Mouse (Mus musculus): ENCODE measurements around the gene Srbd1. TPM values are rescaled to one million over a fixed set of nuclear protein-coding genes. Genes with fewer than 3 reads are reported as not detected.

Gene Srbd1
- polyA plus RNA-seq, 1 experiment from 2014 or later: 12.6 TPM

- 82% methylated on average over 12 of the region's 12 CpGs for WGBS
- Histone ChIP-seq H3K9me3 (ENCODE audit: control insufficient read depth, low read length) (no peaks in the 10 kb centered on the region), H3K4me1 (replicated peaks; ENCODE audit: control insufficient read depth, insufficient read depth, low read length) (peaks cover 1% of the 10 kb centered on the region; the same call in 1 of the 2 replicates)
Observed at GRCm38 (mm10) chr17:86035146-86035545, 109.8 kb downstream of the Srbd1 start.

GRCm38 (mm10) chr17:86034641-86035040 lies 110.3 kb downstream of the Srbd1 start:
- H3K36me3 ChIP-seq (ENCODE audit: control insufficient read depth, insufficient read depth, low read length): no peaks in the 10 kb centered on the region
- H3K4me3 ChIP-seq (ENCODE audit: low read depth, low read length): no peak overlapping the region
- H3K9ac ChIP-seq (ENCODE audit: low read length): no peak overlapping the region
- no peak overlapping the region for H3K4me2 ChIP-seq (ENCODE audit: low read depth, low read length, severe bottlenecking)
- H3K27ac ChIP-seq (ENCODE audit: low read depth, low read length): no peak overlapping the region
- ATAC-seq (replicated peaks; ENCODE audit: low FRiP score) (no peak), DNase-seq (ENCODE audit: low spot score) (no peak)
- no peaks in the 10 kb centered on the region for H3K27me3 ChIP-seq (ENCODE audit: control insufficient read depth, insufficient read depth, low read length)
- H3K9me3 ChIP-seq (ENCODE audit: control insufficient read depth, low read length): no peaks in the 10 kb centered on the region
- 88% methylated on average over 6 of the region's 6 CpGs for WGBS
- H3K4me1 ChIP-seq (replicated peaks; ENCODE audit: control insufficient read depth, insufficient read depth, low read length): no peaks in the 10 kb centered on the region; the same call in 1 of the 2 replicates

More at GRCm38 (mm10) chr17:86035146-86035545, 109.8 kb downstream of the Srbd1 start:
- Histone ChIP-seq H3K9ac (ENCODE audit: low read length) (no peak overlapping the region), H3K27me3 (ENCODE audit: control insufficient read depth, insufficient read depth, low read length) (no peaks in the 10 kb centered on the region), H3K27ac (ENCODE audit: low read depth, low read length) (no peak overlapping the region), H3K4me3 (ENCODE audit: low read depth, low read length) (no peak overlapping the region), H3K4me2 (ENCODE audit: low read depth, low read length, severe bottlenecking) (no peak overlapping the region), H3K36me3 (ENCODE audit: control insufficient read depth, insufficient read depth, low read length) (no peaks in the 10 kb centered on the region)
- ATAC-seq (replicated peaks; ENCODE audit: low FRiP score) (no peak), DNase-seq (ENCODE audit: low spot score) (no peak)

GRCm38 (mm10) chr17:86032113-86032714 lies 112.8 kb downstream of the Srbd1 start:
- Histone ChIP-seq H3K4me2 (ENCODE audit: low read depth, low read length, severe bottlenecking) (no peak overlapping the region), H3K9ac (ENCODE audit: low read length) (no peak overlapping the region), H3K27me3 (ENCODE audit: control insufficient read depth, insufficient read depth, low read length) (no peaks in the 10 kb centered on the region), H3K27ac (ENCODE audit: low read depth, low read length) (no peak overlapping the region), H3K36me3 (ENCODE audit: control insufficient read depth, insufficient read depth, low read length) (no peaks in the 10 kb centered on the region), H3K4me1 (replicated peaks; ENCODE audit: control insufficient read depth, insufficient read depth, low read length) (no peaks in the 10 kb centered on the region), H3K9me3 (ENCODE audit: control insufficient read depth, low read length) (no peaks in the 10 kb centered on the region), H3K4me3 (ENCODE audit: low read depth, low read length) (no peak overlapping the region)
- WGBS: 76% methylated on average over 3 of the region's 3 CpGs
- ATAC-seq (replicated peaks; ENCODE audit: low FRiP score) (no peak), DNase-seq (ENCODE audit: low spot score) (no peak)

- Histone ChIP-seq H3K4me2 (ENCODE audit: low read depth, low read length, severe bottlenecking) (no peak overlapping the region), H3K4me1 (replicated peaks; ENCODE audit: control insufficient read depth, insufficient read depth, low read length) (no peaks in the 10 kb centered on the region), H3K36me3 (ENCODE audit: control insufficient read depth, insufficient read depth, low read length) (no peaks in the 10 kb centered on the region), H3K9ac (ENCODE audit: low read length) (no peak overlapping the region), H3K27ac (ENCODE audit: low read depth, low read length) (no peak overlapping the region), H3K27me3 (ENCODE audit: control insufficient read depth, insufficient read depth, low read length) (no peaks in the 10 kb centered on the region), H3K4me3 (ENCODE audit: low read depth, low read length) (no peak overlapping the region), H3K9me3 (ENCODE audit: control insufficient read depth, low read length) (no peaks in the 10 kb centered on the region)
- ATAC-seq (replicated peaks; ENCODE audit: low FRiP score) (no peak), DNase-seq (ENCODE audit: low spot score) (no peak)
- WGBS: 58% methylated on average over 4 of the region's 4 CpGs
Observed at GRCm38 (mm10) chr17:86030016-86030415, 115.0 kb downstream of the Srbd1 start.

- Histone ChIP-seq H3K4me1 (replicated peaks; ENCODE audit: control insufficient read depth, insufficient read depth, low read length) (no peaks in the 10 kb centered on the region), H3K36me3 (ENCODE audit: control insufficient read depth, insufficient read depth, low read length) (no peaks in the 10 kb centered on the region), H3K9me3 (ENCODE audit: control insufficient read depth, low read length) (no peaks in the 10 kb centered on the region), H3K9ac (ENCODE audit: low read length) (no peak overlapping the region), H3K27me3 (ENCODE audit: control insufficient read depth, insufficient read depth, low read length) (no peaks in the 10 kb centered on the region), H3K27ac (ENCODE audit: low read depth, low read length) (no peak overlapping the region), H3K4me3 (ENCODE audit: low read depth, low read length) (no peak overlapping the region), H3K4me2 (ENCODE audit: low read depth, low read length, severe bottlenecking) (no peak overlapping the region)
- WGBS: 96% methylated on average over 1 of the region's 1 CpGs
- DNase-seq (ENCODE audit: low spot score): no peak
- no peak for ATAC-seq (replicated peaks; ENCODE audit: low FRiP score)
Observed at GRCm38 (mm10) chr17:86029175-86029574, 115.8 kb downstream of the Srbd1 start.

- no peak overlapping the region for H3K27ac ChIP-seq (ENCODE audit: low read depth, low read length)
- no peaks in the 10 kb centered on the region for H3K27me3 ChIP-seq (ENCODE audit: control insufficient read depth, insufficient read depth, low read length)
- H3K9ac ChIP-seq (ENCODE audit: low read length): no peak overlapping the region
- no peak overlapping the region for H3K4me2 ChIP-seq (ENCODE audit: low read depth, low read length, severe bottlenecking)
- no peaks in the 10 kb centered on the region for H3K9me3 ChIP-seq (ENCODE audit: control insufficient read depth, low read length)
- WGBS: 85% methylated on average over 4 of the region's 4 CpGs
- no peaks in the 10 kb centered on the region for H3K36me3 ChIP-seq (ENCODE audit: control insufficient read depth, insufficient read depth, low read length)
- ATAC-seq (replicated peaks; ENCODE audit: low FRiP score) (no peak), DNase-seq (ENCODE audit: low spot score) (no peak)
- no peak overlapping the region for H3K4me3 ChIP-seq (ENCODE audit: low read depth, low read length)
- H3K4me1 ChIP-seq (replicated peaks; ENCODE audit: control insufficient read depth, insufficient read depth, low read length): no peaks in the 10 kb centered on the region
Observed at GRCm38 (mm10) chr17:86027577-86028199, 117.3 kb downstream of the Srbd1 start.

GRCm38 (mm10) chr17:86024589-86024988 lies 120.4 kb downstream of the Srbd1 start:
- no peaks in the 10 kb centered on the region for H3K4me1 ChIP-seq (replicated peaks; ENCODE audit: control insufficient read depth, insufficient read depth, low read length)
- ATAC-seq (replicated peaks; ENCODE audit: low FRiP score): no peak
- no peak overlapping the region for H3K9ac ChIP-seq (ENCODE audit: low read length)
- no peaks in the 10 kb centered on the region; the same call in 1 of the 2 replicates for H3K9me3 ChIP-seq (ENCODE audit: control insufficient read depth, low read length)
- H3K27ac ChIP-seq (ENCODE audit: low read depth, low read length): no peak overlapping the region
- no peak for DNase-seq (ENCODE audit: low spot score)
- no peak overlapping the region for H3K4me3 ChIP-seq (ENCODE audit: low read depth, low read length)
- no peaks in the 10 kb centered on the region for H3K27me3 ChIP-seq (ENCODE audit: control insufficient read depth, insufficient read depth, low read length)
- 92% methylated on average over 3 of the region's 3 CpGs for WGBS
- H3K4me2 ChIP-seq (ENCODE audit: low read depth, low read length, severe bottlenecking): no peak overlapping the region
- no peaks in the 10 kb centered on the region for H3K36me3 ChIP-seq (ENCODE audit: control insufficient read depth, insufficient read depth, low read length)

- no peaks in the 10 kb centered on the region for H3K36me3 ChIP-seq (ENCODE audit: control insufficient read depth, insufficient read depth, low read length)
- no peak overlapping the region for H3K9ac ChIP-seq (ENCODE audit: low read length)
- H3K27me3 ChIP-seq (ENCODE audit: control insufficient read depth, insufficient read depth, low read length): no peaks in the 10 kb centered on the region
- no peak overlapping the region for H3K27ac ChIP-seq (ENCODE audit: low read depth, low read length)
- no peaks in the 10 kb centered on the region; the same call in 1 of the 2 replicates for H3K9me3 ChIP-seq (ENCODE audit: control insufficient read depth, low read length)
- no peaks in the 10 kb centered on the region for H3K4me1 ChIP-seq (replicated peaks; ENCODE audit: control insufficient read depth, insufficient read depth, low read length)
- no peak overlapping the region for H3K4me3 ChIP-seq (ENCODE audit: low read depth, low read length)
- DNase-seq (ENCODE audit: low spot score) (no peak), ATAC-seq (replicated peaks; ENCODE audit: low FRiP score) (no peak)
- 69% methylated on average over 4 of the region's 4 CpGs for WGBS
- no peak overlapping the region for H3K4me2 ChIP-seq (ENCODE audit: low read depth, low read length, severe bottlenecking)
Observed at GRCm38 (mm10) chr17:86022366-86022765, 122.6 kb downstream of the Srbd1 start.

- H3K9ac ChIP-seq (ENCODE audit: low read length): no peak overlapping the region
- no peaks in the 10 kb centered on the region for H3K27me3 ChIP-seq (ENCODE audit: control insufficient read depth, insufficient read depth, low read length)
- H3K27ac ChIP-seq (ENCODE audit: low read depth, low read length): no peak overlapping the region
- H3K9me3 ChIP-seq (ENCODE audit: control insufficient read depth, low read length): no peaks in the 10 kb centered on the region; the same call in 1 of the 2 replicates
- DNase-seq (ENCODE audit: low spot score) (no peak), ATAC-seq (replicated peaks; ENCODE audit: low FRiP score) (no peak)
- WGBS: 97% methylated on average over 1 of the region's 1 CpGs
- no peaks in the 10 kb centered on the region for H3K4me1 ChIP-seq (replicated peaks; ENCODE audit: control insufficient read depth, insufficient read depth, low read length)
- no peak overlapping the region for H3K4me3 ChIP-seq (ENCODE audit: low read depth, low read length)
- no peak overlapping the region for H3K4me2 ChIP-seq (ENCODE audit: low read depth, low read length, severe bottlenecking)
- no peaks in the 10 kb centered on the region for H3K36me3 ChIP-seq (ENCODE audit: control insufficient read depth, insufficient read depth, low read length)
Observed at GRCm38 (mm10) chr17:86021815-86022214, 123.2 kb downstream of the Srbd1 start.

Data from forebrain, embryonic 11.5 days (tissue).